Mouse (Mus musculus) MEL (cell line): Measurements from ENCODE around the gene Faim2. TPM values are rescaled to one million over a fixed set of nuclear protein-coding genes. Genes with fewer than 3 reads are reported as not detected.

Experiments used
- DNase-seq: peaks from one replicate; pipeline ENCODE4 v3.0.0; 2011; ENCODE audit warnings: low read depth, low spot score
- H3K27ac ChIP-seq: 2 replicates; pipeline ENCODE4 v1.5.1; 2012; ENCODE audit warnings: low read depth, mild to moderate bottlenecking, control low read depth, low read length, moderate library complexity; ENCODE audit not compliant: control insufficient read depth
- H3K27me3 ChIP-seq, 2 experiments: fragments of 150-350 bp in 1 of 2; sonication (generic) in 1 of 2; 2 replicates each; pipeline ENCODE4 v1.6.1; 2012; ENCODE audit warnings: low read length in 2 of 2, mild to moderate bottlenecking in 2 of 2, improper control_type of control experiment in 1 of 2, moderate library complexity in 1 of 2; ENCODE audit not compliant: insufficient read depth in 2 of 2, control insufficient read depth in 1 of 2
- H3K36me3 ChIP-seq, 2 experiments: 2 replicates each; pipeline ENCODE4 v1.6.1; 2012 to 2014; ENCODE audit warnings: low read length in 2 of 2, improper control_type of control experiment in 1 of 2, inconsistent platforms in 1 of 2, mild to moderate bottlenecking in 1 of 2; ENCODE audit not compliant: insufficient read depth in 2 of 2, control insufficient read depth in 1 of 2
- H3K4me1 ChIP-seq, 2 experiments: fragments of 150-350 bp in 1 of 2; sonication (generic) in 1 of 2; 2 replicates each; pipeline ENCODE4 v1.6.1; 2012; ENCODE audit warnings: low read length in 2 of 2, improper control_type of control experiment in 1 of 2, mild to moderate bottlenecking in 1 of 2; ENCODE audit not compliant: insufficient read depth in 2 of 2, control insufficient read depth in 1 of 2
- H3K4me3 ChIP-seq, 2 experiments: fragments of 150-350 bp in 1 of 2; sonication (generic) in 1 of 2; 2 replicates each; pipeline ENCODE4 v1.5.1; 2012; ENCODE audit warnings: low read depth in 2 of 2, low read length in 2 of 2, mild to moderate bottlenecking in 2 of 2, moderate library complexity in 2 of 2, control low read depth in 1 of 2, improper control_type of control experiment in 1 of 2; ENCODE audit not compliant: control insufficient read depth in 1 of 2, insufficient read depth in 1 of 2
- H3K79me2 ChIP-seq: 2 replicates; pipeline ENCODE4 v1.6.1; 2012; ENCODE audit warnings: mild to moderate bottlenecking, low read length, moderate library complexity; ENCODE audit not compliant: control insufficient read depth, poor library complexity, insufficient read depth
- H3K9ac ChIP-seq: 2 replicates; pipeline ENCODE4 v1.6.1; 2012; ENCODE audit warnings: low read depth, mild to moderate bottlenecking, control low read depth, low read length, moderate library complexity; ENCODE audit not compliant: control insufficient read depth, poor library complexity, severe bottlenecking
- H3K9me3 ChIP-seq: fragments of 150-350 bp; sonication (generic); replicated peaks from 2 replicates; pipeline ENCODE4 v1.6.1; 2012; ENCODE audit warnings: mild to moderate bottlenecking, low read length, improper control_type of control experiment, moderate library complexity; ENCODE audit not compliant: insufficient read depth
- BHLHE40 ChIP-seq: IDR thresholded peaks from 2 replicates; pipeline ENCODE4 v1.6.1; 2012; ENCODE audit warnings: low read depth, mild to moderate bottlenecking, inconsistent platforms, low read length, improper control_type of control experiment, borderline replicate concordance
- CHD2 ChIP-seq: IDR thresholded peaks from 2 replicates; pipeline ENCODE4 v1.6.1; 2011; ENCODE audit warnings: low read length, improper control_type of control experiment
- GATA1 ChIP-seq: IDR thresholded peaks from 2 replicates; pipeline ENCODE4 v1.6.1; 2011; ENCODE audit warnings: low read depth, low read length, improper control_type of control experiment
- HCFC1 ChIP-seq: IDR thresholded peaks from 2 replicates; pipeline ENCODE4 v1.6.1; 2012; ENCODE audit warnings: low read depth, mild to moderate bottlenecking, inconsistent platforms, low read length, improper control_type of control experiment, moderate library complexity
- KAT2A ChIP-seq: conservative IDR thresholded peaks from 2 replicates; pipeline ENCODE4 v1.6.1; 2012; ENCODE audit warnings: low read depth, low read length, improper control_type of control experiment, inconsistent platforms
- MAX ChIP-seq: IDR thresholded peaks from 2 replicates; pipeline ENCODE4 v1.6.1; 2011; ENCODE audit warnings: low read length, improper control_type of control experiment
- MAZ ChIP-seq: IDR thresholded peaks from 2 replicates; pipeline ENCODE4 v1.6.1; 2012; ENCODE audit warnings: low read depth, mild to moderate bottlenecking, inconsistent platforms, low read length, improper control_type of control experiment
- MEF2A ChIP-seq: IDR thresholded peaks from 2 replicates; pipeline ENCODE4 v1.6.1; 2014; ENCODE audit warnings: low read depth, mild to moderate bottlenecking, inconsistent platforms, low read length, improper control_type of control experiment; ENCODE audit not compliant: poor library complexity, insufficient replicate concordance, severe bottlenecking; ENCODE audit errors: extremely low read depth
- MYB ChIP-seq: IDR thresholded peaks from 2 replicates; pipeline ENCODE4 v1.6.1; 2011; ENCODE audit warnings: mild to moderate bottlenecking, low read depth, low read length, improper control_type of control experiment
- MYC ChIP-seq: IDR thresholded peaks from 2 replicates; pipeline ENCODE4 v1.6.1; 2011; ENCODE audit warnings: low read depth, mild to moderate bottlenecking, low read length, improper control_type of control experiment, moderate library complexity
- POLR2A ChIP-seq, 2 experiments: IDR thresholded peaks; 2 replicates each; pipeline ENCODE4 v1.6.1; 2011 to 2012; ENCODE audit warnings: low read length in 2 of 2, mild to moderate bottlenecking in 2 of 2, control low read depth in 1 of 2, improper control_type of control experiment in 1 of 2, low read depth in 1 of 2, moderate library complexity in 1 of 2; ENCODE audit not compliant: control insufficient read depth in 1 of 2, insufficient read depth in 1 of 2, poor library complexity in 1 of 2
- POLR2AphosphoS2 ChIP-seq: IDR thresholded peaks from 2 replicates; pipeline ENCODE4 v1.6.1; 2011; ENCODE audit warnings: low read length, improper control_type of control experiment
- POLR2AphosphoS5 ChIP-seq: IDR thresholded peaks from 2 replicates; pipeline ENCODE4 v1.6.1; 2012; ENCODE audit warnings: low read depth, borderline replicate concordance, mild to moderate bottlenecking, inconsistent platforms, low read length, moderate library complexity, mixed read lengths
- RAD21 ChIP-seq: IDR thresholded peaks from 2 replicates; pipeline ENCODE4 v1.6.1; 2011; ENCODE audit warnings: mild to moderate bottlenecking, low read depth, low read length, improper control_type of control experiment
- SIN3A ChIP-seq: IDR thresholded peaks from 2 replicates; pipeline ENCODE4 v1.6.1; 2012; ENCODE audit warnings: low read length, improper control_type of control experiment, inconsistent platforms
- SMC3 ChIP-seq: IDR thresholded peaks from 2 replicates; pipeline ENCODE4 v1.6.1; 2011; ENCODE audit warnings: low read depth, low read length, improper control_type of control experiment
- TBP ChIP-seq: IDR thresholded peaks from 2 replicates; pipeline ENCODE4 v1.8.0; 2011; ENCODE audit warnings: low read depth, low read length, improper control_type of control experiment
- UBTF ChIP-seq: IDR thresholded peaks from 2 replicates; pipeline ENCODE4 v1.6.1; 2012; ENCODE audit warnings: low read depth, mild to moderate bottlenecking, inconsistent platforms, low read length, improper control_type of control experiment, moderate library complexity, borderline replicate concordance; ENCODE audit not compliant: insufficient read depth
- USF1 ChIP-seq: IDR thresholded peaks from 2 replicates; pipeline ENCODE4 v1.6.1; 2014; ENCODE audit warnings: low read depth, mild to moderate bottlenecking, inconsistent platforms, low read length, improper control_type of control experiment, moderate library complexity
- USF2 ChIP-seq, 2 experiments: IDR thresholded peaks; 2 replicates each; pipeline ENCODE4 v1.6.1; 2011 to 2012; ENCODE audit warnings: improper control_type of control experiment in 2 of 2, low read length in 2 of 2, borderline replicate concordance in 1 of 2, inconsistent platforms in 1 of 2, low read depth in 1 of 2, mild to moderate bottlenecking in 1 of 2; ENCODE audit not compliant: insufficient read depth in 1 of 2
- ZKSCAN1 ChIP-seq: IDR thresholded peaks from 2 replicates; pipeline ENCODE4 v1.6.1; 2012; ENCODE audit warnings: low read depth, mild to moderate bottlenecking, inconsistent platforms, low read length, improper control_type of control experiment, moderate library complexity
- ZMIZ1 ChIP-seq: IDR thresholded peaks from 2 replicates; pipeline ENCODE4 v1.6.1; 2012; ENCODE audit warnings: low read depth, mild to moderate bottlenecking, inconsistent platforms, low read length, improper control_type of control experiment, moderate library complexity
- ZNF384 ChIP-seq: IDR thresholded peaks from 2 replicates; pipeline ENCODE4 v1.6.1; 2012; ENCODE audit warnings: low read depth, mild to moderate bottlenecking, inconsistent platforms, low read length, improper control_type of control experiment
- polyA plus RNA-seq, 2 experiments: library from polyadenylated mRNA; stranded (reverse) in 1 of 2; unstranded in 1 of 2; fragments of >175 nt in 1 of 2; fragments of >200 nt in 1 of 2; gene quantifications; 2 replicates each; pipeline versions ENCODE4 v1.2.1 to v1.2.4; 2012; ENCODE audit warnings: low replicate concordance in 2 of 2, low read depth in 1 of 2; ENCODE audit not compliant: insufficient read length in 2 of 2, insufficient read depth in 1 of 2, missing spikeins in 1 of 2
- total RNA-seq: library from RNA; depleted of rRNA; stranded (reverse); fragments of 300-350 nt; gene quantifications from 2 replicates; pipeline ENCODE4 v1.2.3, GENCODE M21; 2012

Gene Faim2
- total and polyA plus RNA-seq, 3 experiments: 0.06 to 0.08 TPM; not detected in 1

DNA sequence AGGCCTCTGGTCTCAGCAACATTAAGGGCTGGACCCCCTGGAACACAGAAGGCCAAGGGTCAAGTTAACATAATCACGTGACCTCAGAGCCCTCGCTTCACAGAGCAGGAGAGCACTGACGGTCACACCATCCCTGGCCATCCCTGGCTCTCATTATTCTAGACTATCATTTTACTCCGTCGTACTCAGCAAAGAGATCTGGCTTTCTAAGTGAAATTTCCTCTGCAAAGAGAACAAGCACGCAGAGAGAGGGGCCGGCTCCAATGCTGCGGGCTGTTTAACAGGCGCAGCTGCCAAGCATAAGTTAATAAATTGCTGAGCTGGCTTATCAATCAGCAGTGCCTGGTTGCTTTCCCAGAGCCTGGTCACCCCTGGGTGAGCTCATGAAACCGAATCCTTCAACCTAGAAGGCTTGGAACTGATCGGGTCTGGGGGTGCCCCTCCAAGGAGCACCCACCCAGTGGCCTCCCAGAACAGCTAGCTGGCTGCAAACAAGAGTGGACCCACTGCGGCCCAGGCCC lies 25.6 kb downstream of the Faim2 start:
- no peak for DNase-seq
- peaks cover 0 to 4% of the 10 kb centered on the region in 2 experiments; a peak in 2 of 4 replicates for H3K27me3 ChIP-seq
- no peak overlapping the region for H3K27ac ChIP-seq
- H3K79me2 ChIP-seq: no peaks in the 10 kb centered on the region
- H3K4me1 ChIP-seq: peaks cover 2 to 22% of the 10 kb centered on the region in 2 experiments; a peak in 3 of 4 replicates
- peaks cover 0 to 4% of the 10 kb centered on the region in 2 experiments; a peak in 2 of 4 replicates for H3K36me3 ChIP-seq
- H3K9me3 ChIP-seq: no peaks in the 10 kb centered on the region
- no peak overlapping the region for H3K4me3 ChIP-seq
- H3K9ac ChIP-seq: no peak overlapping the region
- TF ChIP-seq USF1: peak; percentile 40; the same call in 1 of the 2 replicates
- no peak for TF ChIP-seq BHLHE40

- Histone ChIP-seq H3K79me2 (no peaks in the 10 kb centered on the region), H3K9ac (no peak overlapping the region), H3K9me3 (no peaks in the 10 kb centered on the region), H3K27ac (no peak overlapping the region)
- DNase-seq: no peak
- TF ChIP-seq SMC3: no peak
- no peak for TF ChIP-seq CHD2
- no peak for TF ChIP-seq HCFC1
- TF ChIP-seq, all 39 proteins: peak for 0
- Histone ChIP-seq H3K27me3 (peaks cover 0 to 4% of the 10 kb centered on the region in 2 experiments; a peak in 2 of 4 replicates), H3K4me1 (peaks cover 2 to 25% of the 10 kb centered on the region in 2 experiments; a peak in 3 of 4 replicates), H3K4me3 (no peak overlapping the region), H3K36me3 (peaks cover 0 to 4% of the 10 kb centered on the region in 2 experiments; a peak in 2 of 4 replicates)
These were observed 26.4 kb downstream of the Faim2 start for GRCm38 (mm10) chr15:99501292-99502260.

DNA sequence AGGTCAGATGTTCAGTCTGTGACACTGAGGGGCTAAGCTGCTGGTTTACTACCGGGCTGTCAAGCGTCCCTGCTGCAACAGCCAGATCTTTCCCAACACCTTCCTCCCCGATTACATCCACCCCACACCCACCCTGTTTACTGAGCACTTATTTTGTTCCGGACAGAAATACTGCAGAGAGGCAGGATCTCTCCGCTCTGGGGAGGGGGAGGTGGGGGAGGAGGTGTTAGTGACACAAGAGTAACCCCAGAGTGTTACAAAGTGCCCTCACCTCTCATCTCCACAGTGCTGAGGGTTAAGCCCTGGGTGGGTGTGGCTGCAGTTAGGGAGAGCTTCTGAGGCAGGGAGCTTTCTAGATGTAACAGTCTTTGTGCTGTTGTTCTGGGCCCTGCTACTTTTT lies 27.6 kb downstream of the Faim2 start:
- Histone ChIP-seq H3K9me3 (no peaks in the 10 kb centered on the region), H3K27me3 (peaks cover 0 to 2% of the 10 kb centered on the region in 2 experiments; a peak in 1 of 4 replicates), H3K27ac (no peak overlapping the region), H3K4me3 (no peak overlapping the region), H3K36me3 (peaks cover 0 to 4% of the 10 kb centered on the region in 2 experiments; a peak in 2 of 4 replicates), H3K9ac (no peak overlapping the region), H3K79me2 (no peaks in the 10 kb centered on the region), H3K4me1 (peaks cover 2 to 25% of the 10 kb centered on the region in 2 experiments; a peak in 3 of 4 replicates)
- TF ChIP-seq ZNF384 (no peak), ZMIZ1 (no peak), GATA1 (no peak), KAT2A (no peak), MAX (no peak), UBTF (no peak), SIN3A (no peak), POLR2AphosphoS5 (no peak), ZKSCAN1 (no peak), MAZ (no peak), USF2 (IDR thresholded peaks at IDR 0.05; ENCODE audit: borderline replicate concordance in 1 of 2, insufficient read depth in 1 of 2, low read depth in 1 of 2, low read length in 2 of 2) (no peak), POLR2AphosphoS2 (no peak), MEF2A (no peak), POLR2A (IDR thresholded peaks at IDR 0.05; ENCODE audit: control insufficient read depth in 1 of 2, insufficient read depth in 1 of 2, low read depth in 1 of 2, low read length in 2 of 2, poor library complexity in 1 of 2) (no peak), TBP (no peak), RAD21 (no peak), MYB (no peak), MYC (no peak)
- no peak for DNase-seq
